Mouse (Mus musculus): ENCODE results near the gene Rapgef1. TPM values are rescaled to one million over a fixed set of nuclear protein-coding genes. Genes with fewer than 3 reads are reported as not detected.

The Rapgef1 gene
- polyA plus RNA-seq, 1 experiment from 2014 or later, result 23.5 TPM

- Histone ChIP-seq H3K27me3 (ENCODE audit: control insufficient read depth, insufficient read depth, low read length) (no peaks in the 10 kb centered on the region), H3K36me3 (ENCODE audit: control insufficient read depth, insufficient read depth, low read length) (peaks cover 18% of the 10 kb centered on the region), H3K9me3 (ENCODE audit: control insufficient read depth, low read length) (no peaks in the 10 kb centered on the region), H3K9ac (ENCODE audit: low read length) (no peak overlapping the region), H3K4me1 (ENCODE audit: control insufficient read depth, insufficient read depth, low read length) (no peaks in the 10 kb centered on the region), H3K4me3 (ENCODE audit: low read depth, low read length) (no peak overlapping the region), H3K27ac (ENCODE audit: low read depth, low read length) (no peak overlapping the region), H3K4me2 (ENCODE audit: low read depth) (no peak overlapping the region)
- WGBS, result 90% methylated on average over 3 of the region's 3 CpGs
- DNase-seq (ENCODE audit: low spot score) (no peak), ATAC-seq (ENCODE audit: insufficient read depth, low FRiP score, low TSS enrichment) (no peak)
Measured at GRCm38 (mm10) chr2:29723132-29723531, 103.6 kb downstream of the Rapgef1 start.

DNA sequence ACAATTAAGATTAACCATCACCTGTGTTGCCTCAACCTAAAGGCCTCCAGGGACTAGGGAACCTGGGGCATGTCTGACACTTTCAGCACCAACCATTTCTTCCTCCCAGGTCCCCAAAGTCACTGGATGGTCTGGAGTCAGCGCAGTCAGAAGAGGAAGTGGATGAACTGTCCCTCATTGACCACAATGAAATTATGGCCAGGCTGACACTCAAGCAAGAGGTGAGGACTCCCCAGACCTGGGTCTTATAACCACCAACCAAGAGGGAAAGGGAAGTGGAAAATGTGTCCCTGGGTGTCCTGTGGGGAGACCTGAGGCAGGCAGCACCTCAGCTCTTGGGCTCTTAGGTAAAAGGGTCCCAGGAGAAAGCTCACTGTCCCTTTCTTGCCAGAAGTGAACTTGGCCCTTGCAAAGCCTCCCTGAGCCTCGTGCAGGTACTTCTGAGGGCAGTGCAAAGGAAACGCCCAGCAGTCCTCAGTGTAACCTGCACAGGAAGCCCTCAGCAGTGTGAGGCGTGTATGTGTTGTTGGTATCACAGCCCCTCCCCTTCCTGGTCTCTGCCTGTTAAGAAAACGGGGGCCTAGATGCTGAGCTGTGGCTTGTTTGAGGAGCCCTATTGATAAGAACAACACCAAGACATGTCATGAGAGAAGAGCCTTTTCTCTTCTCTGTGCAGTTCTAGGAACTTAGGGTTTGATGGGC lies 105.3 kb downstream of the Rapgef1 start:
- no peak overlapping the region for H3K9ac ChIP-seq (ENCODE audit: low read length)
- ATAC-seq (ENCODE audit: insufficient read depth, low FRiP score, low TSS enrichment) (no peak), DNase-seq (ENCODE audit: low spot score) (no peak)
- WGBS, result 78% methylated on average over 5 of the region's 5 CpGs
- H3K4me1 ChIP-seq (ENCODE audit: control insufficient read depth, insufficient read depth, low read length), result no peaks in the 10 kb centered on the region
- H3K27me3 ChIP-seq (ENCODE audit: control insufficient read depth, insufficient read depth, low read length), result no peaks in the 10 kb centered on the region
- no peaks in the 10 kb centered on the region for H3K9me3 ChIP-seq (ENCODE audit: control insufficient read depth, low read length)
- H3K27ac ChIP-seq (ENCODE audit: low read depth, low read length), result no peak overlapping the region
- no peak overlapping the region for H3K4me2 ChIP-seq (ENCODE audit: low read depth)
- H3K4me3 ChIP-seq (ENCODE audit: low read depth, low read length), result no peak overlapping the region
- H3K36me3 ChIP-seq (ENCODE audit: control insufficient read depth, insufficient read depth, low read length), result peaks cover 18% of the 10 kb centered on the region

DNA sequence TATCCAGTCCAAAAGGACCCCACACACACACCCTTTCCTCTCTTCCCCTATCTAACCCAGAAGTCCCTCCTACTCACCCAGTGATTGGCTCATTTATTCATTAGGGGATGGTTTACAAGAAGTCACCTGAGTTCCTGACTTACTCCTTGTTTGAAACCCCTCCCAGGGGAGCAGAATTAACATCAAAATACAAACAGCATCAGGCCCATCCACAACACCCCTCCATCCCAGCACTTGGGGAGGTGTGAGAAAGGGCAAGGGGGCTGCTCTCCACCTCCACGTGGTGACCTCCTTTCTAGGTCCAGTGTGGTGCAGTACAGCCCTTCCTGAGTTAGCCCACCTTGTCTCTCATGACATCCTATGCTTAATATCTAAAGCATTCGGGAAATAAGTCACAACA lies 110.0 kb downstream of the Rapgef1 start:
- Histone ChIP-seq H3K9ac (ENCODE audit: low read length) (no peak overlapping the region), H3K27me3 (ENCODE audit: control insufficient read depth, insufficient read depth, low read length) (no peaks in the 10 kb centered on the region), H3K36me3 (ENCODE audit: control insufficient read depth, insufficient read depth, low read length) (peaks cover 15% of the 10 kb centered on the region), H3K9me3 (ENCODE audit: control insufficient read depth, low read length) (no peaks in the 10 kb centered on the region), H3K4me1 (ENCODE audit: control insufficient read depth, insufficient read depth, low read length) (no peaks in the 10 kb centered on the region), H3K4me2 (ENCODE audit: low read depth) (no peak overlapping the region), H3K4me3 (ENCODE audit: low read depth, low read length) (no peak overlapping the region), H3K27ac (ENCODE audit: low read depth, low read length) (no peak overlapping the region)
- ATAC-seq (ENCODE audit: insufficient read depth, low FRiP score, low TSS enrichment) (no peak), DNase-seq (ENCODE audit: low spot score) (no peak)
- WGBS, result 46% methylated on average over 2 of the region's 2 CpGs

GRCm38 (mm10) chr2:29731545-29731944 lies 112.0 kb downstream of the Rapgef1 start:
- Histone ChIP-seq H3K4me2 (ENCODE audit: low read depth) (no peak overlapping the region), H3K27ac (ENCODE audit: low read depth, low read length) (no peak overlapping the region), H3K4me3 (ENCODE audit: low read depth, low read length) (no peak overlapping the region), H3K4me1 (ENCODE audit: control insufficient read depth, insufficient read depth, low read length) (no peaks in the 10 kb centered on the region), H3K27me3 (ENCODE audit: control insufficient read depth, insufficient read depth, low read length) (no peaks in the 10 kb centered on the region), H3K36me3 (ENCODE audit: control insufficient read depth, insufficient read depth, low read length) (peaks cover 12% of the 10 kb centered on the region), H3K9me3 (ENCODE audit: control insufficient read depth, low read length) (no peaks in the 10 kb centered on the region), H3K9ac (ENCODE audit: low read length) (no peak overlapping the region)
- WGBS, result 72% methylated on average over 3 of the region's 3 CpGs
- DNase-seq (ENCODE audit: low spot score) (no peak), ATAC-seq (ENCODE audit: insufficient read depth, low FRiP score, low TSS enrichment) (no peak)

DNA sequence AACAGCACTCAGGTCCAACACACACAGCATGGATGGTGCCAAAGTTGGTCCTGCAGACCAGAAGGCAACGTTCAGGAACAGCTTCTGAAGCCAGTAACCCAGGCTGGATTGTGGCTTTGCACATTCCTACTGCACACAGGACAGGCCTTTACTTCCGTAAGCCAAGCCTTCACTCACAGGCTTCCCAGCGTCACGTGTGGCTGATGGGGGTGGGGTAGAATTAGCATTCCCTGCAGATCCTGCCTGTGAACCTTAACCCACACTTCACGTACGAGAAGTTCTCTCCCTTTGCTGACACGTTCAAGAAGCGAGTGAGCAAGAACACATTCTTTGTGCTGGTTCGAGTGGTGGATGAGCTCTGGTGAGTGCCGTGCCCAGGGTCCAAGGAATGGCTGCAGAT lies 113.0 kb downstream of the Rapgef1 start:
- Histone ChIP-seq H3K4me1 (ENCODE audit: control insufficient read depth, insufficient read depth, low read length) (no peaks in the 10 kb centered on the region), H3K9me3 (ENCODE audit: control insufficient read depth, low read length) (no peaks in the 10 kb centered on the region), H3K36me3 (ENCODE audit: control insufficient read depth, insufficient read depth, low read length) (peaks cover 13% of the 10 kb centered on the region), H3K4me3 (ENCODE audit: low read depth, low read length) (no peak overlapping the region), H3K27me3 (ENCODE audit: control insufficient read depth, insufficient read depth, low read length) (no peaks in the 10 kb centered on the region), H3K9ac (ENCODE audit: low read length) (no peak overlapping the region), H3K4me2 (ENCODE audit: low read depth) (no peak overlapping the region), H3K27ac (ENCODE audit: low read depth, low read length) (no peak overlapping the region)
- DNase-seq (ENCODE audit: low spot score) (no peak), ATAC-seq (ENCODE audit: insufficient read depth, low FRiP score, low TSS enrichment) (no peak)
- WGBS, result 92% methylated on average over 10 of the region's 10 CpGs

- WGBS, result 92% methylated on average over 4 of the region's 5 CpGs
- Histone ChIP-seq H3K27ac (ENCODE audit: low read depth, low read length) (no peak overlapping the region), H3K27me3 (ENCODE audit: control insufficient read depth, insufficient read depth, low read length) (no peaks in the 10 kb centered on the region), H3K4me3 (ENCODE audit: low read depth, low read length) (no peak overlapping the region), H3K36me3 (ENCODE audit: control insufficient read depth, insufficient read depth, low read length) (peaks cover 13% of the 10 kb centered on the region), H3K4me1 (ENCODE audit: control insufficient read depth, insufficient read depth, low read length) (no peaks in the 10 kb centered on the region), H3K4me2 (ENCODE audit: low read depth) (no peak overlapping the region), H3K9me3 (ENCODE audit: control insufficient read depth, low read length) (no peaks in the 10 kb centered on the region), H3K9ac (ENCODE audit: low read length) (no peak overlapping the region)
- ATAC-seq (ENCODE audit: insufficient read depth, low FRiP score, low TSS enrichment) (no peak), DNase-seq (ENCODE audit: low spot score) (no peak)
Measured at GRCm38 (mm10) chr2:29733348-29733747, 113.8 kb downstream of the Rapgef1 start.

GRCm38 (mm10) chr2:29735708-29736107 lies 116.2 kb downstream of the Rapgef1 start:
- H3K36me3 ChIP-seq (ENCODE audit: control insufficient read depth, insufficient read depth, low read length), result peaks cover 11% of the 10 kb centered on the region

DNA sequence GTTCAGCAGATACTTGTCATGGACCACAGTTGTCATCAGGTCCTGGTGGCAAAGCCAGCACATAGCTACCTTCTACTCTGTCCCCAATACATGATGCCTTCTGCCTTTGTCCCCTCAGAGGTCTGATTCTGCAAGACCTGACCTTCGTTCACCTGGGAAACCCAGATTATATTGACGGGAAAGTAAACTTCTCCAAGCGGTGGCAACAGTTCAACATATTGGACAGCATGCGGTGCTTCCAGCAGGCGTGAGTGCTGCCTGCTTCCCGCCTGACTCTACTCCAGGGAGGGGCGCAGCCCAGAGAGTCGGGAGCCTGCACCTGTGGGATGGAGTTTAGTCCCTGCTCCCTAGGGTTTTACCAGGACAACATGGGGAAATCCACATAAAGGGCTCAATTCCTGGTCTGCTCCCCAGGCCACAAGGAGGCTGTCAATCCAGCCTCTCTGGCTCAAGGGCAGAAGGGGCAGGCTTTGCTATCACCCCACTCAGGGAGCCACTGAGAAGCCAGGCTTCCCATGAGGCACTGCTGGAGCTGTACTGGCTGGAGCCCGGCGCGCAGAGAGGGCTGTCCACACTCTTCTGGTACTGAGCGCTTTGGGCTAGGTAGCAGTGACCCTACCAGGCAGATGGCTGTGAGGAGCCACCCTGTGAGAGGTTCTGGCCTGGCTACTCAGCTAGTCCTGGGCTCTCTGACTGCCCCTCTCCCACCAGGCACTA lies 117.8 kb downstream of the Rapgef1 start:
- WGBS, result 90% methylated on average over 12 of the region's 12 CpGs
- no peak for DNase-seq (ENCODE audit: low spot score)
- no peaks in the 10 kb centered on the region for H3K27me3 ChIP-seq (ENCODE audit: control insufficient read depth, insufficient read depth, low read length)
- ATAC-seq (ENCODE audit: insufficient read depth, low FRiP score, low TSS enrichment), result no peak
- no peaks in the 10 kb centered on the region for H3K4me1 ChIP-seq (ENCODE audit: control insufficient read depth, insufficient read depth, low read length)
- no peak overlapping the region for H3K27ac ChIP-seq (ENCODE audit: low read depth, low read length)
- H3K4me3 ChIP-seq (ENCODE audit: low read depth, low read length), result no peak overlapping the region
- no peak overlapping the region for H3K4me2 ChIP-seq (ENCODE audit: low read depth)
- H3K9ac ChIP-seq (ENCODE audit: low read length), result no peak overlapping the region
- peaks cover 9% of the 10 kb centered on the region for H3K36me3 ChIP-seq (ENCODE audit: control insufficient read depth, insufficient read depth, low read length)
- H3K9me3 ChIP-seq (ENCODE audit: control insufficient read depth, low read length), result no peaks in the 10 kb centered on the region

More at GRCm38 (mm10) chr2:29735708-29736107, 116.2 kb downstream of the Rapgef1 start:
- Histone ChIP-seq H3K27me3 (ENCODE audit: control insufficient read depth, insufficient read depth, low read length) (no peaks in the 10 kb centered on the region), H3K9ac (ENCODE audit: low read length) (no peak overlapping the region), H3K4me1 (ENCODE audit: control insufficient read depth, insufficient read depth, low read length) (no peaks in the 10 kb centered on the region), H3K27ac (ENCODE audit: low read depth, low read length) (no peak overlapping the region), H3K9me3 (ENCODE audit: control insufficient read depth, low read length) (no peaks in the 10 kb centered on the region), H3K4me3 (ENCODE audit: low read depth, low read length) (no peak overlapping the region), H3K4me2 (ENCODE audit: low read depth) (no peak overlapping the region)
- DNase-seq (ENCODE audit: low spot score) (no peak), ATAC-seq (ENCODE audit: insufficient read depth, low FRiP score, low TSS enrichment) (no peak)
- 95% methylated on average over 12 of the region's 12 CpGs for WGBS

DNA sequence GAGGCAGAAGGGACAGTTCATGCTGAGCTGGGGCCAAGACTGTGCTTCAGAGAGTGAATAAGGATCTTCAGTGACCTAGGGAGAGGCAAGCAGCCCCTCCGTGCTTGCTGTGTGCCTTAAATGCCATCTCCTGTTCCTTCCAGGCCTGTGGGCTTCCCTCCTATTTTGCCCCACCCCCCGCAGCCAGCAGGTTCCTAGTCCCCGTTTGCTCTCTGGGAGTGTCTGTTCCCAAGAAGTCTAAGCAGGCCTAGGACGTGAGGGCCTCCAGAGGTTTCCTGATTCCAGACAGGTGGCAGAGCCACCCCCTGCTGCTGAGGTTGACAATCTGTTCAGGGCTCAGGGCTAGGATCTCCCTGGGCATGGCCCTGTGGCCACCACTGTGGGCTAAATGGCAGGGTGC lies 119.3 kb downstream of the Rapgef1 start:
- Histone ChIP-seq H3K36me3 (ENCODE audit: control insufficient read depth, insufficient read depth, low read length) (peaks cover 7% of the 10 kb centered on the region), H3K4me2 (ENCODE audit: low read depth) (no peak overlapping the region), H3K9ac (ENCODE audit: low read length) (no peak overlapping the region), H3K4me3 (ENCODE audit: low read depth, low read length) (no peak overlapping the region), H3K27ac (ENCODE audit: low read depth, low read length) (no peak overlapping the region), H3K27me3 (ENCODE audit: control insufficient read depth, insufficient read depth, low read length) (no peaks in the 10 kb centered on the region), H3K9me3 (ENCODE audit: control insufficient read depth, low read length) (no peaks in the 10 kb centered on the region), H3K4me1 (ENCODE audit: control insufficient read depth, insufficient read depth, low read length) (no peaks in the 10 kb centered on the region)
- WGBS, result 71% methylated on average over 4 of the region's 4 CpGs
- DNase-seq (ENCODE audit: low spot score), result no peak
- ATAC-seq (ENCODE audit: insufficient read depth, low FRiP score, low TSS enrichment), result no peak
